Mouse (Mus musculus) brain, embryonic 18.5 days (tissue): ENCODE measurements around the gene Cntn5.

Source experiments
- DNase-seq: peaks from one replicate; pipeline ENCODE4 v3.0.0-alpha.2; 2012; ENCODE audit warnings: low read depth, low spot score

Gene Cntn5

GRCm38 (mm10) chr9:9944872-9945271, 959.7 kb downstream of the Cntn5 start:
- no peak for DNase-seq

DNA sequence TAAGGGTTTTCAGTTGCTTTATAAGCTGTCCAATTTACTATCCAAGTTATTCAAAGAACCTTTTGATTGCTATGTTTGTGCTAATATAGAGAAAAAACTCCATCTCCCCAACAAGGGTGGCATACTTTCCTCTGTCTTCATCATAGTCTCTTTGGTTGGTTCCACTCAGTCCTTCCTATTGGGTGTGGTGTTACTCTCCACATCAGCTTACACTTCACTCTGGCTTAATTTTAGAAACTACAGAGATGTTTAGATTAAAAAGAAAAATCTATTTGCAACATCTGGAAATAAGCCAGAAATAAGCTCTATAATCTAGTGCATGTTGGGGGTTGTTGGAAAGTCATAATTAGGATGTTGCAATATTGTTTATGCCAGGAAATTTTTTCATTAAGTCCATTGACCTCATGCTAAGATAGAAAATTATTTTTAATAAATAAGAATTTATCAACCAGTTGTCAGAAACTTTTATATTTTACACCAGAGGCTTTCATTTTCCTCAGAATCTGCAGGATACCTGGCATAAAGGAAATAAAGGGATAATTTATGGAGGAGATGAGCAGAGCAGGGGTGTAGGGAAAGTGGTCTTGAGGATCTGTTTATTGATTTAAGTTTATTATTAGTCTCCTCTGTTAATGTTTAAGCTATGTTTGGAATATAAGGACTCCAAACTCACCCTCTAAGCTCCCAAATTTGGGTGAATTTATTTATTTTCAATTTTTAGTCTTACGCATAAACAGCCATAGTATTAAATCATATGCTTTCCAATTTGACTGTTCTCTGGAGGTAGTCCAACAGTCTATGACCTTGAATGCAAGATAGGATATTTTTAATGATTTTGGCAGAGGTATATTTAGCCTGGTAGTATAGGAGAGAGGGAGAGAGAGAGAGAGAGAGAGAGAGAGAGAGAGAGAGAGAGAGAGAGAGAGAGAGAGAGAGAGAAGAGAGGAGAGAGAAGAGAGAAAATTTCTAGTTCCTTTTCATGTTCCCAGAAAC, 966.8 kb downstream of the Cntn5 start:
- DNase-seq, result no peak

GRCm38 (mm10) chr9:9920580-9920979, 984.0 kb downstream of the Cntn5 start:
- DNase-seq, result no peak

- peak; percentile 39 for DNase-seq
These were observed 1005.5 kb downstream of the Cntn5 start for GRCm38 (mm10) chr9:9899070-9899469.

DNA sequence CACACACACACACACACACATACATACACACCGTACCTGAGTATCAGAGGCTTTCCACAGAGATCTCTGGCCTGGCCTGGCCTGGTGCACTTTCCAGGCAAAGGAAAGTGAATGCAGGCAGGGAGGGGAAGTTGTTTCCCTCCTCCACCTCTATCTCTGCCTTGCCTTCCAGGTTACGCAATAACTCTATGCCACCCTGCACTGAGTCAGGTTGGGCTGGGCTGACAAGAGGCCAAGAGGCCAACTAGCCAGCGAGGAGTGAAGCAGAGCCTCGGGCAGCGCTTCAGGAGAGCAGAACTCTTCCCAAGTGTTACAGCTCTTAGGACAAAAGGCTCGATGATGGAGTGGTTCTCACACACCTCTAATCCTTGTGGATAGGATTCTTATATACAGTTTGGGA, 1018.4 kb downstream of the Cntn5 start:
- DNase-seq, result no peak

GRCm38 (mm10) chr9:9882779-9883383, 1021.7 kb downstream of the Cntn5 start:
- no peak for DNase-seq

DNA sequence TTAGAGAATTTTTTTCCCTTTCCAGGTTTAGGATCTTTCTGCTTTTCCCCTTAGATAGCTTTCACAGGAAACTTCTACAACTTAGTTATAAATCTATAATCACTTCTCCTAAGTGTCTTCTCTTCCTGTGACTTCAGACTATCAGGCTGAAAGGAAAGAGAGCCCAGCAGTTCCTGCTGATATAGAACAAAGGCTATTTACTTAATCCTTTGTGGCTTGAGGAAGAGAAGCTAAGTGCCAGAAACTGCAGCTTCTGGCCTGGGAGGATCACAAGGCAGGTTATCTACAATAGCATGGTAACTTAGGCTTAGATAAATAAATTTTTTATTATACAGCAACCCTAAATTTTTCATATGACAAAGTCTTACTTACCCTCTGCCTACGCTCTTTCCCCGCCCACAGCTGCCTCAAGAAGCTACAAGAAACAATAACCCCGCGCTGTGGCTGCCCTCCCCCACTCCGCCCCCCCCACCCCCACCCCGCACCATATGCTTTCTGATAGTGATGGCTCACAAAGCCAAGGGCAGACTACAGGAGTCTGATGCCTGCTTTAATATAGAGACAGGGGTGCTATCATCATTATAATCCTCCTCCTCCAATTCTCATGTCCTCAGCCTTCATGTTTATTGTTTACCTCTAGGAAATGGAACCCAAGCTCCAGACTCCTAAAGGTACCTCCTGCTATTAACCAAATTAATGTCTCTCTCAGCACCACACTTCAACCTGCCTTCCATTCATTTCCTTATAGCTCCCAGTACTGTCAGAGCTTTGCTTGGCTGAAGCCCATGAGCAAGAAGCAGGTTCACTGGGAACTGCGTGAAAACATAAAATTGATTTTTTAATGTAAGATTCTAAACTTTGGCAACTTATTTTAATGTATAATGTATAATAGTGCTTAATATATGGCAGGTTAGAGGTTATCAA, 1032.2 kb downstream of the Cntn5 start:
- no peak for DNase-seq

- no peak for DNase-seq
These were observed 1043.9 kb downstream of the Cntn5 start for GRCm38 (mm10) chr9:9860631-9861030.

GRCm38 (mm10) chr9:9859323-9859722, 1045.3 kb downstream of the Cntn5 start:
- no peak for DNase-seq

DNA sequence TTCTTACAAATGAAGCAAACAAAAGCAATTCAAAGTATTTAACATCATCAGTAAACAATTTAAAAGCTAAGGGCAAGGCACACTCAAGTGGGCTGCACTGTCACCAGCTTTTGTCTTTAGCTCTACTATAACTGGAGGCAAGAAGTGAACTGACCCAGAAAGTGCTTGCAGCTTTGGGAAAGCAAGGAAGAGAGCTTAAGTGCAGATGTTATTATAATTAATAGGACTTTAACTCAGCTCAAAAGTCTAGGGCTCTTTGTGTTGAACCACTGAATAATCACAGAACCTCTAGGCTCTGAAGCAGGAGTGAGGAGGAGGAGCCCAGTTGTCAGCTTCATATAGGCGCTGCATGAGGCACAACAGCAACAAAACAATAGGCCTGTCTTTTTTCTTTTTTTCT, 1049.8 kb downstream of the Cntn5 start:
- DNase-seq, result no peak

- DNase-seq, result no peak
These were observed 1074.3 kb downstream of the Cntn5 start for GRCm38 (mm10) chr9:9830231-9830630.

DNA sequence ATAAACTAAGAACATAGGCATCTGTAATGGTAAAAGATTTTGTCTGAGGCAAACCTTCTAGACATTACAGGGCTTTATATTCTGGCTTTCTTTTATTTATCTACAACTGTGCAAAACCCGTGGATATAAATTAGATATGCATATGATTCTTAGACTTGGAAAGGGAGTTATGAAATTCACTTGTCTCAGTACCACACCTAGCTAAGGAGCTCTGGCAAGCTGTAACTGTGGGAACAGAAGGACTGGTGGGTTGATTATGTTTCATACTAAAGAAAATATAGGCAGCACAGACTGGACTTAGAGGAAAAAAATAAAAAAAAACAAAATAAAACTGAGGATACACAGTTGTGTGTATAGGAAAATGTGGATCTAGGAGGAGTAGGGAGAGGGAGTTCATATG, 1084.6 kb downstream of the Cntn5 start:
- DNase-seq, result no peak

DNA sequence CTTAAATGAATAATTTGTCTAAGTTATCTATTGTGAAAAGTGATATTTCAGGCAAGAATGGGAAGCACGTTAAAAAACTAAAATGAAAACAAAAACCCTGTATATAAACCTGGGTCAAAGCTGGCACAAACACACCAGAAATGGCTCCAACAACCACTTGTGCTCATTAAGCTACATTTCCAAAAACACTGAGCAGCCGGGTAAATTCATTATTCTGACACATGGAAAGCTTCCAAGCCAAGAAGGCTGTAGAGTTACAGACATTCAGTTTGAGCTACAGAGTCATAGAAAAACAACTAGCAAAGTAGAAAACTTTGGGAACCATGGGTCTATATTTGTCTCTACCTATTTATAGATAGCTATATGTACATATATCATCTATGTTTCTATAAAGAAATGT, 1087.1 kb downstream of the Cntn5 start:
- DNase-seq, result peak; percentile 39

DNA sequence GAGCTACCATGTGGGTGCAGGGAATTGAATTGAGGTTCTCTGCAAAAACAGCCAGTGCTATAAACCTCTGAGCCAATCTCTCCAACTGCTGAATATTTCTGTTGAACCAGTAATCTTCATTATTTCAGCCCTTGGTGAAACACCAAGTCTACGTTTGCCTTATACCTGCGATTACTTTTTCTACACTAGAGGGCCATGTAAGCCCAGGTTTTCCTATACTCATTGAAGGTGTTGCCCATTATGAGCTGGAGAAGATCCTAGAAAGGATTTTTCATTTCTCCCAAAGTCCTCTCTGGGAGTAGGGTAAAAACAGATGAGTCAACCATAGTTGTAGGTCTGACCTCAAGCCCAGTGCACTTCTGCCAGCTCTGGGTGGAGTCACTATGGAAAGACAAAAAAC, 1105.0 kb downstream of the Cntn5 start:
- DNase-seq, result no peak

- DNase-seq, result no peak
These were observed 1120.9 kb downstream of the Cntn5 start for GRCm38 (mm10) chr9:9783680-9784079.

GRCm38 (mm10) chr9:9781157-9781884, 1123.3 kb downstream of the Cntn5 start:
- no peak for DNase-seq

GRCm38 (mm10) chr9:9779646-9780045, 1124.9 kb downstream of the Cntn5 start:
- DNase-seq, result no peak

DNA sequence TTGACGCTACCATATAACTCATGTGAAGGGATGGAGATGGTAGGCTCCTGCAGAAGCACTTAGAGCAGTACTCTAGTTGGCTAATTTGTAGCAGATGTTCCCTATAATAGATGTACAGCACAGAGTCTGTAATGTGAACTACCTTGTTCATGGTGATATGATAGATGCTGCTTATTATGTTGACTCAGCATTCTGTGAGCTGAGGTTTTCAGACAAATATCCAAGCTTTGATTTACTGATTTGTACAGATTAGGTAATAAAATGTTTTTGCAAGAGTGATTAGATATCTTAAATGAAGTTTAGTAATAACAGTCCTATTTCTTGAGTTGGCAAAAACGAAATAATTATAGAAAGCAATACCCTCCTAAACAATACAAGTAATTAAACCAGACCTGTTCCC, 1133.8 kb downstream of the Cntn5 start:
- no peak for DNase-seq

DNA sequence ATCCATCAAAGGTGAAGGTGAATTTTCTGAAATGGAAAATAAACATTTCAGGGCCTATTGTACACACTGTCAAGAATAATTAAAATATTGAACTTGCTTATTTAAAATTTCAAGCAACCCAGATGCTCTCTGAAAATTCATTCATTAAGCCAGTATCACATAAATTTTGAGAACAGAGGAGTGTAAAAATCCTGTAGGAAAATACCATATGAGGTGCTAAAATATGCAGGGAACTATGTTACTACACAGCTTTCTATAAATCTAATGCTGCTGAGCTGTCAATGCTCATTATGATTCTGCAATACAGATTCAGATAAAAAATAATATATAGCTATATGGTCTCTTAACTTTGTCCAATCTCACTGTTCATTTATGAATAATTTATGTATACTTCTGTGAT, 1134.9 kb downstream of the Cntn5 start:
- peak; percentile 26 for DNase-seq

- DNase-seq, result no peak
These were observed 1186.4 kb downstream of the Cntn5 start for GRCm38 (mm10) chr9:9718145-9718544.

DNA sequence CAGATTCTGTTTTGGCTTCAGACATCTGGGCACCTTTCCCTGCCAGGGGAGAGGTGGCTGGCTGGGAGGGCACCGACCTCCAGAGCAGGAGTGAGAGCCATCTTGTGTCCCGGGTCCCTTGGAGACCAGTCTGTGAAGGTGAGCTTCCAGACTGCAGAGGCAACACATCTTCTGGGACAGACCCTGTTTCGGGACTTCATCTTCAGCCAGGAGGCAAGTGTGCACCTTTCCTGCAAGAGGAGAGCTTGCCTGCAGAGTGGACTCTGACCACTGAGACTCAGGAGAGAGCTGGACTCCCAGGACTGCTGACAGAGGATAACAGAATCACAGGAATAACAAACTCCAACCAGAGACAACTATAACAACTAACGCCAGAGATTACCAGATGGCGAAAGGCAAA, 1195.9 kb downstream of the Cntn5 start:
- DNase-seq, result no peak
